15 mouse cellular contexts compared by ENCODE assay signal in genomic region chr15:31257329-31257728, GRCm38 (mm10).
"Had no signal": no experiment of that assay in that cellular context is flagged by ENCODE, and none has a peak within 500 bp of the region (broad histone marks: within the 10 kb centered on the region; RNA-seq: fewer than 3 reads in every experiment).

No protein-coding gene starts in this region.

- H3K36me3 ChIP-seq: liver, embryonic 12.5 days; midbrain, embryonic 13.5 days had no signal

- H3K27me3 ChIP-seq: limb, embryonic 13.5 days; liver, embryonic 12.5 days; midbrain, embryonic 13.5 days had no signal

- H3K4me3 ChIP-seq: limb, embryonic 13.5 days; liver, embryonic 12.5 days; midbrain, embryonic 13.5 days had no signal

- H3K27ac ChIP-seq: kidney, postnatal 0 days; limb, embryonic 13.5 days; liver, embryonic 12.5 days; midbrain, embryonic 13.5 days had no signal

- H3K9me3 ChIP-seq: limb, embryonic 13.5 days; liver, embryonic 12.5 days; midbrain, embryonic 13.5 days had no signal

- DNase-seq: kidney, adult 9 months; kidney, postnatal 36 days; layer of hippocampus, adult 9-11 months; layer of hippocampus, postnatal 36 days; left cerebral cortex, postnatal 4 days; right cerebral cortex, postnatal 14 days; thymus, adult 2 months; thymus, postnatal 25 days had no signal

- H3K4me2 ChIP-seq: limb, embryonic 13.5 days; liver, embryonic 12.5 days; midbrain, embryonic 13.5 days had no signal

- H3K9ac ChIP-seq: limb, embryonic 13.5 days; liver, embryonic 12.5 days; midbrain, embryonic 13.5 days had no signal

- ATAC-seq: hindbrain, embryonic 16.5 days; inflammation-experienced regulatory T-cells, adult 6 months; intestine, postnatal 0 days; liver, embryonic 12.5 days had no signal
